Mouse (Mus musculus) left cerebral cortex, postnatal 10 days (tissue): ENCODE measurements around the gene Ccnl1. TPM values are rescaled to one million over a fixed set of nuclear protein-coding genes. Genes with fewer than 3 reads are reported as not detected.

Experiments used
- DNase-seq, 2 experiments: peaks; one replicate each; pipeline ENCODE4 v3.0.0; 2021 to 2022; ENCODE audit warnings: low spot score in 2 of 2, mixed read lengths in 1 of 2; ENCODE audit errors: extremely low spot score in 1 of 2
- intact Hi-C: fragments of 180-260 bp; cut with DNase I; formaldehyde crosslinking; loops from one replicate; pipeline ENCODE4 v1.15.1; 2025
- total RNA-seq, 2 experiments: library from RNA; stranded (reverse); gene quantifications; 2 replicates each; pipeline ENCODE4 v1.2.3; 2021

Gene Ccnl1
- total RNA-seq, 2 experiments from 2014 or later, result 55.8 to 57.5 TPM

DNA sequence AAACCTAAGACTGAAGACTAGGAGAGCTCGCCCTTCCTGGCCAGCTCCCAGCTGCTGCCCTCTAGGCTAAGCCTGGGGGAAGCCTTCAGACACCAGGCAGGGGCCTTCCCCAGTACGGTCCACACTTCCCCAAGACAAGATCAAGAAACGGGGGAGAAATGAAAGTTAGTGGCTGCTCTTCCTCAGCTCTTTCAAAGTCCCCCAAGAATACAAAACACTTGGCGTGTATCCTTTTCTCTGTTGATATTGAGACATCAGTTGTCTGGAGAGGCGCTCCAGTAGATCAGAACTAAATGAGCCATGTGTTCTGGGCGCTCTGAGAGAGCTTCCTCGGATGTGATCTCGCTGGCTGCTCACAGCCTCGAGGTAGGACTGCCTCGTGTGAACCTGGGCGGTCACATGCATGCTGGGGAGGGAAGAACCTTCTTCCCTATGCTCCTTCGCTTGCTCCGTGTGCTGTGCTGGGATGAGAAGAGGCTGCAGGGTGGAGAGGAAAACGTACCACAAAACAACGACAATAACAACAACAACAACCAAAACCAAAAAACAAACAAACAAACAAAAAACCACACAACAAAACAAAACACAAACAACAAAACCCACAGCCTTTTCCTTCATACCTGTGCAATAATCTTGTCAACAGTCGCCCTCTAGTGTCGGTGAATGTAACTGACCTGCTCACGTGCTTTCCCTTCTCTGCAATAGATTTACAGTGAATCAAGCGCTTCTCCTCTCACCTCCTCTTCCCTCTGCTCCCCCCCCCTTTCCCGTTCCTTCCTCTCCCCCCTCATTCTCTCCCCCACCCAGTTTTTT, 28.0 kb downstream of the Ccnl1 start:
- intact Hi-C loops, result loop anchor here (2.0 to 10.0 kb wide), 5 partner anchors 68 to 943 kb away; partner anchors contain the start of genes Lekr1 and Tiparp
- DNase-seq, result peak; percentile 53 to 69

DNA sequence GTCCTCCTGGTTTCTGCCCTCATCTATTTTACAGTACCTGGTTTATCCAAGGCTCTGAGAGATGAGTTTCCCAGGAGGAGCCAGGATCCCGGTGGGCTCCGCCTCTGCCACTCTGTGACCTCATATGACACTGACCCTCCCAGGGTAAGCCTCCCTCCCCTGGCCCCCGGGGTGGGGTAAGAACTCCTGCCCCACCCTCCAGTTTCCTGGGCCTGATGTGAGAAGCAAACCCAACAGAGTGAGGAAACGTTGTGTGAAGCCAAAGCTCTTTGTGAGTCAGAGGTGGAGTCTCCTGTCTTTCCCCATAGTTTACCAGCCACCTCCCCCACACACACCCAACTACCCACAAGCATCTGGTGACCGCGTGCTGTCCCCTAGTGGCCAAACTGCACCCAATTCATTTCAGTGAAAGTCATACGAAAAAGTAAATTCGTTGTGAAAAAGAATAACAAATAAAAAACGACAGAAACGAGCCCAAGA, 28.7 kb downstream of the Ccnl1 start:
- DNase-seq, result peak; percentile 60 to 88
- intact Hi-C loops, result loop anchor here (2.0 to 10.0 kb wide), 3 partner anchors 67 to 943 kb away; partner anchors contain the start of gene Lekr1

DNA sequence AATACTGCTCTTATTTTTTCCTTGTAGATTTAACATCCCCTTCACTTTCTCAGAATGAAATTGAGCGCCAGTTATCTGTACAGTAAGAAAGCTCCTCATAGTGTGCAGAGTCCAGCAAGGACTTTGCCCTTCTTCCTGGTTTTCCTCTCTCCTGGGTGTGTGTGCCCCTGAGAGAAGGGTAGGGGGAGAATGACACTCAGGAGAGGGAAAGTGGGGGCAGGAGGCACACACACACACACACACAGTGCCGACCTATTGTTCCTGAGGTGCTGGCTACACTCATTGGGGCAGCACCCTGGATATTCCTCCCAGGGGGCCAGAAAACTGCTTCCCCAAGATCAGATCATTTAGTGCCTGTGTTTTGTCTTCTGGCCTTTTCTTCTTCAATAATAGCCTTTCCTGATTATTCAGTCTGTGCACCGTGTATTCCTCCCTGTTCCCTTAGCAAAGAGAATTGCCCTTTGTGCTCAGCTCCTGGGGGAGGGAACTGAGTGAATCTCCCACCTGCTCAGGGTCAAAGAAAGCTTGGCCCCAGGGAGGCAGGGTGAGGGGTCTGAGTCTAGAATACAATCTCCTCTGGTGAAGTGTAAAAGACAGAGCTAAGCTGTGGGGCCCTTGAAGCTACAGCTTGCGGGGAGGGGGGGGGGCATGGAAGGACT, 29.3 kb downstream of the Ccnl1 start:
- intact Hi-C loops, result loop anchor here (2.0 to 10.0 kb wide), 3 partner anchors 66 to 942 kb away; partner anchors contain the start of gene Lekr1
- DNase-seq, result no peak

DNA sequence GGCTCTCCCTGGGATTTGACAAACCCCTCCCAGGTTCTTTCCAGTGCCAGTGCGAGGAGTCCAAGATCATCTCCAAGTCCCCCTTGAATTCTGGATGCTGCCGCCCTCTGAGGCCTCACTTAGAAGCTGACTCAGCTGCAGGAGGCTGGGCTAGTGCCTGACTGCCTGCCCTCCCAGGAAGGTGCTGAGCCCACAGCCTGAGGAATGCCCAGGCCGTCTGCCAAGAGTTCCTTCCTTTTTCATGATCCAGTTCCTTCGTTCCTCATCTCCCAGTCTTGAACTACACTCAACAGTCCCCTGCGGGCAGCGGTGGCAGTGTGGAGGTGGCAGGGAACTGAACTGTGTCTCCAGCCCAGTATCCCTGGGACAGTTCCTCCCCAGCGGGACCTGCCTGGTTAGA, 30.4 kb downstream of the Ccnl1 start:
- peak; percentile 24 to 79 for DNase-seq
- intact Hi-C loops, result loop anchor here (2.0 to 10.0 kb wide), 3 partner anchors 65 to 941 kb away; partner anchors contain the start of gene Lekr1

DNA sequence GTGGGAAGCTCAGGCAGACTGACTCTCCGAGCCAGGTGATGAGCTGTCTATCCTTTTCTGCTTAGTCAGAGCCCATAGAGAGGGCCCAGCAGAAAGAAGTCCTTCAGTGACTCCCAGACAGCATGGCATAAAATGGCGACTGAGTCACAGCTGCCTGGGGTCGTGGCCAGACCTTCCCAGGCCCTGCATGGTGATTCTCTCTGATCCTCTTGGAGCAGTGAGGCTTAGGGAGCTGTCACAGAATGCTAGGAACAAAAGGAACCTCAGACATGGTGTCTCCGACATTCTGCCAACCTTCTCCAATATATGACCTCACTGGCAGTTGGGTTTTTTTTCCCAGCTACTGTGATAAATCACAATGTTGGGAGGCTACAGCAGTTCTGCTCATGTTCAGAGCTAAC, 30.9 kb downstream of the Ccnl1 start:
- no peak for DNase-seq
- intact Hi-C loops, result loop anchor here (5.0 to 10.0 kb wide), 2 partner anchors 65 to 262 kb away; partner anchors contain the start of gene Lekr1

DNA sequence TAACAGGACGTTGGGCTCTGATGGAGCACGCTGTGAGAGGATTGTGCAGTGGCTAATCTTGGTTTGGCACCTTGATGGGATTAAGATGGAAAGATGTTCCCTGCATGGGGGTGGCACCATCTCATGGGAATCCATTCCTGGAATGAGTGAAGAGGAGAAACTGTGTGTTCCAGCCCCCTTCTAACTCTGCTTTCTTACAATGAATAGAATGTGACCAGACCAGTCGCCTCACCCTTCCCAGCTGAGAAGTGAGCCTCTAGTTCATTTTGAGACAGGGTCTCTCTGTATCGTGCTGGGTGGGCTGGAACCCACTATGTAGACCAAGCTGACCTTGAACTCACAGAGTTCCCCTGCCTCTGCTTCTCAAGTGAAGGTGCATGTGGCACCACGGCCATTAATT, 31.6 kb downstream of the Ccnl1 start:
- intact Hi-C loops, result loop anchor here (5.0 to 10.0 kb wide), 2 partner anchors 64 to 262 kb away; partner anchors contain the start of gene Lekr1
- DNase-seq, result no peak

DNA sequence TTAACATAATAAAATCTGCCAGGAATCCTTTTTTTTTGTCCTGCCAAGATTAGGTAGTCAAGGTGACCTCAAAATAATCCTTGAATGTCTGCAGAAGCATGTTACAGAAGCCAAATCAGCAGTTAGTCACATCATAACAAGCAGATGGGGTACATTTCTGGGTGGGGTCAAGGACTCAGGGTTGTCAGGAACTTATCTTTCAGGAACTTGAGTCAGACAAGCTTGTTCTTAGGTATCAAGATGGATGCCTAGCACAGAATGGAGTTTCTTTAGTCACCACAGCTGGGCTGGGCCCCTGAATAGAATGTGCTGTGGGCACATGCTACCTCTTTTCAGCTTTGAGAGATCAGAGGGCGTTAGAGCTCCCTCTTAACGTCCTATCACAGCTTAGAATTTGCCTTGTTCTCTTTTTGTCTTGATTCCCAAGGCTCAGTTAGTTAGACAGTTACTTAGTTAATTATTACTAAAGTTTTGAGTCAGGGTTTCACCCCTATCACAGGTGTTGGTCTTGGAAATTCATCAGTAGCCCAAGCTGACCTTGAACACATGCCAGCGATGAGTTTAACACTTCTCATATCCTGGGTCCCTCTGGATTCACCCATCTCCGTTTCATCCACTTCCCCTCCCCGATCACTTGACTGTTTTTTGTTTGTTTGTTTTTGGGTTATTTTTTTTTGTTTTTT, 32.9 kb downstream of the Ccnl1 start:
- intact Hi-C loops, result loop anchor here (5.0 to 10.0 kb wide), 2 partner anchors 63 to 260 kb away; partner anchors contain the start of gene Lekr1
- no peak for DNase-seq

DNA sequence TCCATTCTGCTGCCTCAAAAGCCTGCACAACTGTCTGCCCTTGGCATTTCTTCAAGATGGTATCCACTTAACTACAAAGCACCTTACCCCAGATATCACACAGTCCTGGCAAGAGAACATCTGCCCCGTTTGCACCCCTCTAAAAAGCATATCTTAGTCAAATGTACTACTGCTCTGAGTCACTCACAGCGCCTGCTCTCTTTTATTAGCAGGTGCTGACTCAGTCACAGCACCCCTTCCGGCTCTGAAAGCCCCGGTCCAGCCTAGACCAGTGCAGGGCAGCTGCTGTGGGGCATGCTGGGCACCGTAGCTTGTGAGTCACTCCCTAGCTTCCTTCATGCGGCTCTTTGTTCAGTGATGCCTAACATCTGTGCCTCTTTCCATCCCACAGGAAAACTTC, 35.6 kb downstream of the Ccnl1 start:
- intact Hi-C loops, result loop anchor here (10.0 kb wide), 1 partner anchor 258 kb away; the partner anchor contains the start of gene Lekr1
- no peak for DNase-seq

DNA sequence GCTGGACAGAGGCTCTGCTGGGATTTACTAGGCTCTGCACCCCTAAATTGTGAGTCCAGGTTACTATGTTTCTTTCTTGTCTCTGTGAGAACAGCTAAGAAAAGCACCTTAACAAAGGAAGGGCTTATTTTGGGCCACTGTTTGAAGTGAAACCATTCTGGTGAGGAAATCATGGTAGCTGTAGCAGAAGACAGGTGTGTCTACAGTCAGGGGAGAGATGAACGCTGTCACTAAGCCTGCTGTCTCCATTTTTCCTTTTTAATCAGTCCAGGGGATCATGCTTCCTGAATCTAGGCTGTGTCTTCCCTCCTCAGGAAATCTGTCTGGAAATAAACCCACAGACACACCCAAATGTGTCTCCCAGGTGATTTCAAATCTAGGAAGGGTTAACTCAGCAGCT, 36.4 kb downstream of the Ccnl1 start:
- DNase-seq, result no peak
- intact Hi-C loops, result loop anchor here (10.0 kb wide), 1 partner anchor 257 kb away; the partner anchor contains the start of gene Lekr1

DNA sequence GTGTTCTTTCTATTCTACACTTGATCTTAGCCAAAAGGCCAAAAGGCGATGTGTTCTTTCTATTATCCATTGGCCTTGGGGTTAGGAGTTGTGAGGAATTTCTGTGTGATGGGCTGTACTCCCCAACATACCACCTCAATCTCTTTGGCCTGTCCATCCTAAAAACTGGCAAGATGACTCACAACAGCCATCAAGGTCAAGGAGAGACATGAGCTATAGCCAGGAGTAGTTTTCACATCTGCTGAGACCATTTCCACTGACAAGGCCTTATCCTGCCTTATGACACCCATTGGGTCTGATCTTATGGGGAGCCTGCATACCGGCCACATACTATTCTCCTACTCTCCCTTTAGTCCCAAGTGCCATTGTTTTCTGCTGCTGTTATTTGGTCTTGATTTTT, 39.0 kb downstream of the Ccnl1 start:
- DNase-seq, result no peak
- intact Hi-C loops, result no loop called here

DNA sequence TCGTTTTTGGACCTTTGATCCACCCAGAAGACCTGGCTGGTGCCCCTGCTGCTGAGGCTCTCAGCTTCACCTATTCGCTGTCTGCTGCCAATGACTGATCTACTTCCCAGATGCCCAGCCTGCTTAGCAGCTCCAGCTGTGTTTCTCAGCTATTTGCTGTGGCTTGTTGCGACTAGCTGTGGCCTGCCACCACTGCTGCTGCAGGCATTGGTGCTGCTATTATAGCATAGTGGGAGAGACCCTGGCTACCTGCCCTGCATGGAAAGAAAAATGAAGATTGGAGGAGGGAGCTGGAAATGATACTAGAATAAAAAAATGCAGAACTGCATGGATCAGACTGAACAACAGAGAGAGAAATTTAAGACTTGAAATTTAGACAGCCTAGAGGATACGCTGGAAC, 45.1 kb downstream of the Ccnl1 start:
- intact Hi-C loops, result no loop called here

DNA sequence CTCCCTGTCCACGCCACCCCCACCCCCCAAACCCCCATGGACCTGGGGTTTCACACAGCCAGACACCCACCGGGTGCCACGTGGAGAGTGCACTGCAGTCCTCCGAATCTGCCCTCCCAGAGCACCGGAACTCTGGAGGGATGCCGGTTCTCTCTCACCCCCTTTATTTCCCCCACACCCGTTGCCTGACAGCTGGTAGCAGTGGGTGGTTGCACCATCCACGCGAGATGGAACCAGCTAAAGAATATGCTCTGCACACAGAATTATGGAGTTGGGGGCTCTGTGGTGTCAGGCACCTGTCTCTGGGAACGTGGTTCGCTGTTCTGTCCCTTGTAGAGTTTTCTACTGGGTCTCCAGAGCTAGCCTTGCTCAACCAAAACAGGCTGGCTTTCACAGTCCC, 45.8 kb downstream of the Ccnl1 start:
- DNase-seq, result no peak
- intact Hi-C loops, result no loop called here

More for the DNA sequence above, 45.1 kb downstream of the Ccnl1 start:
- no peak for DNase-seq

DNA sequence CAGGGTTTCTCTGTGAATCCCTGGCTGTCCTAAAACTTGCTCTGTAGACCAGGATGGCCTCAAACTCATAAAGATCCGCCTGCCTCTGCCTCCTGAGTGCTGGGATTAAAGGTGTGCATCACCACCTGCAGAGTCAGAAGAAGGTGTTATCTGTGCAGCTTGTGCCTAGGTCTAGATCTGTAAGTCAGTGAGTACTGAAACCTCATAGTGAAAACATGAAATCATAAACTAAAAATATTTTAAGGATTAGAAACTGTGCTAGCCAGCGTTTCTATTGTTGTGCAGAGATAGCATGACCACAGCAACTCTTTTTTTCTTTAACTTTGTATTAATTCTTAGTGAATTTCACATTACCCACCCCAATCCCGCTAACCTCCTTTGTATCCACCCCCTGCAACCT, 46.8 kb downstream of the Ccnl1 start:
- no peak for DNase-seq
- intact Hi-C loops, result no loop called here

DNA sequence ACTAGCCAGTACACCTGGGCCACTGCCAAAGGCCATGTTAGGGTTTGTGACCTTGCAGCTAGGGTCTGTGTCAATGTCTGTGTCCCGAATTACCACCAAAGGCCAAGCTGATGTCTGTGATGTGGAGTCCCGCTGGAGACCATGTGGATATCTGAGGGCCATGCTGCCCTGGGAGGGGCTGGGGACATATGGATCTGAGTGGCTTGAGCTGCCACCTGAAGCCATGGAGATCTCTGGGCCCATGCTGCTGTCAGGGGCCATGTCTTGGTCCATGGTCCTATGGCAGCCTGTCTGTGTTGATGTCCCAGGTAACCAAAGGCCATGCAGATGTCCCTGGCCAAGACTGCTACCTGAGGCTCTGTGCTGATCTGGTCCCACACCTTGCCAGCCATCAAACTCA, 48.6 kb downstream of the Ccnl1 start:
- intact Hi-C loops, result no loop called here
- no peak for DNase-seq

DNA sequence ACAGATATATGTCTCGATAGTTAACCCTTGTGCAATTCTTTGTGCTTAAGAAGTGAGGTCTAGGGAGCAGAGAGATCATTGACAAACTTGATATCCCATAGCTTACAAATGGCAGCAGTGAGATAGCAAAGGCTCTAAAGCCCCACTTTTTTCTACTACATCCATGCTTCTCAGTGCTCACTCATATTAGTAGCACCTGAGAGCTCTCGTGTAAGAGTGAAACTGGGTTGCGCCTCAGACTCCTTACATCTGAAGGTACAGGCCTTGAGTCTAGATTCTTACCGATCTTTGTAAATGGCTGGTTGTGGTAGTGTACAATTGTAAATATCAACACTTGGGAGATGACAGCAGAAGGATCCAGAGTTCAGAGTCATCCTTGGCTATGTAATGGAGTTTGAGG, 50.5 kb downstream of the Ccnl1 start:
- intact Hi-C loops, result no loop called here
- DNase-seq, result no peak

DNA sequence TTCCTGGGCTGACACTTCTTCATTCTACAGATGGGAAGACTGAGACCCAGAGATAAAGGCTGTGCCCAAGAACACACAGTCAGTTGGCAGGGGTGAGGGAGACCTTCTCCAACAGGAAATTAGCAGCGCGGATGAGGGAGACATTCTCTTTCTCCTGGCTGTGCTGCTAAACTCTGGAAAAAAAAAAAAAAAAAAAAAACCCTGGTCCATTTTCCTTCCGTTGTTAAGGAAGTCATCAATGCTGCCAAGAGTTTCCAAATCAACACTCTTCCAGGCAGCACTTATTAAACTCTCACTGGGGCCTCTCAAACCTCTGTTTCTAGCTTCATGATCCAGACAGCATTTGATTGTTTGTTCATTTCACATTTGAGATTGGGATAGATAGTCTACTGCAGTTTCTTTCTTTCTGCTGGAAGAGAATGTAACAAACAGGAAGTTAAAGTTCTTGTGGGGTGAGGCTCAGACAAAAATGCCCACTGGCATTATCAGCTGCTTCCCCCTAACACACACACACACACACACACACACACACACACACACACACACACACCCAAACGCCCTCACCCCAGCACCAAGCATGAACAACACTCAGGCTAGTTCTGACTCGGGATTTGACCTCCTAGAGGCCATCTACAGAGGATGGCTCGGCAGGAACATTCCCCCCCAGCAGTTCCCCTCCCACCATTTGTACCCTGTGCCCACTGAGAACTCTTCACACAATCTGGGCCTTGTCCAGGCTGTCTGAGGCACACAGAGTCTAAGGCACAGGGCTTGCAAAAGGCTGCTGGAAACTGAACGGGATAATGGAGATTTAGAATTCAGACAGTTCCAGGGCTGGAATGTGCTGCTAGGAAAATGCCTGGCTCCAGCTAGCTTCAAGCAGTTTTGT, 52.5 kb downstream of the Ccnl1 start:
- intact Hi-C loops, result no loop called here
- peak in 1 of 2 experiments; percentile 26 for DNase-seq

DNA sequence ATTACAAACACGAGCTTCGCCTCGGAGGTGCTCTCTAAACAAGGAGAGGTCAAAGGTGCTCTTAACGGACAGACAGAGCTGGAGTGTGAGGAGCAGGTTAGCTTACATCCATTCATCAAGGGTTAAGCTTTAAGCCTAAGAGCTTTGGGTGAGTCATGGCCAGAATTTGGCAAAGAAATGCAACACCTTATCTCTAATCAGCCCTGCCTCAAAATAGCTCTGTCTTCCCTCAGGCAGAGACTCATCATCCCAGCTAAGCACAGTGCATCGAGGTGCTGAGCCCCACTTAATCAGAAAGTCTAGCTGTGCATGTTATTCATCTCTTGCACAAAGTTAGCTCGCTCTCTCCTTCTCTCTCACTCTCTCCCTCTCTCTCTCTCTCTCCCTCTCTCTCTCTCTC, 53.3 kb downstream of the Ccnl1 start:
- intact Hi-C loops, result no loop called here
- no peak for DNase-seq

DNA sequence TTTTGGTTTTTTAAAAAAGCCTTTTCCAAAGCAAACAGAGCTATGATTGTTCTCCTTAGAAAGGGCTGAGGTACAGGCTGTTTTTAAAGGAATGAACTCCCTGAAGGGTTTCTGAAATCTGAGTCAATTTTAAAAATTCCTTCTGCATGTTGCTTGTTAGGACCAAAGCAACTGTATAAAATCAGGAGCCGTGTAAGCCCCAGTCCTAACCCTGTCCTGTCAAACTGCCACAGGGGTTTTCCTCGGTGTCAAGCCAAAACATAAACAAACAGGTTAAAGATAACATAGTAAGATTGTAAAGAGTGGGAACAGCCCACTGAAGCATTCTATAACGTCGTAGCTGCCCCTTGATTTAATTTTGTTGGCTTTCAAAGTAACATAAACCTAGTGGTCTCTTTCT, 53.9 kb downstream of the Ccnl1 start:
- DNase-seq, result no peak
- intact Hi-C loops, result no loop called here
